Mouse (Mus musculus) regulatory T cell (primary cell): Measurements from ENCODE around the gene Sart3.

Experiments used
- in situ Hi-C: fragments of 300-600 bp; cut with MboI, MseI; formaldehyde crosslinking; loops from one replicate; pipeline ENCODE4 v1.15.1; 2025; ENCODE audit warnings: high pct_unique_total_duplicates

The Sart3 gene

GRCm38 (mm10) chr5:113730641-113731121 is 41.6 kb downstream of the Sart3 start:
- in situ Hi-C loops: loop anchor here (10.0 kb wide), 1 partner anchor 84 kb away; no protein-coding TSS in a partner anchor

- in situ Hi-C loops: loop anchor here (5.0 kb wide), 2 partner anchors 256 to 361 kb away; no protein-coding TSS in a partner anchor
Observed at GRCm38 (mm10) chr5:113728691-113729090, 43.6 kb downstream of the Sart3 start.

- in situ Hi-C loops: loop anchor here (5.0 kb wide), 2 partner anchors 256 to 361 kb away; no protein-coding TSS in a partner anchor
Observed at GRCm38 (mm10) chr5:113728011-113728410, 44.3 kb downstream of the Sart3 start.

- in situ Hi-C loops: loop anchor here (5.0 kb wide), 2 partner anchors 255 to 360 kb away; no protein-coding TSS in a partner anchor
Observed at GRCm38 (mm10) chr5:113727238-113727637, 45.1 kb downstream of the Sart3 start.

GRCm38 (mm10) chr5:113726618-113727017 is 45.7 kb downstream of the Sart3 start:
- in situ Hi-C loops: loop anchor here (5.0 kb wide), 2 partner anchors 254 to 359 kb away; no protein-coding TSS in a partner anchor

GRCm38 (mm10) chr5:113725417-113725816 is 46.9 kb downstream of the Sart3 start:
- in situ Hi-C loops: loop anchor here (5.0 kb wide), 2 partner anchors 253 to 358 kb away; no protein-coding TSS in a partner anchor

GRCm38 (mm10) chr5:113724446-113724845 is 47.9 kb downstream of the Sart3 start, which contains the start of gene 1700069L16Rik:
1700069L16Rik (minus strand) TSS chr5:113724772.
- in situ Hi-C loops: loop anchor here (5.0 kb wide), 1 partner anchor 137 kb away; no protein-coding TSS in a partner anchor

GRCm38 (mm10) chr5:113723567-113724237 is 48.6 kb downstream of the Sart3 start:
- in situ Hi-C loops: loop anchor here (5.0 kb wide), 1 partner anchor 136 kb away; no protein-coding TSS in a partner anchor

- in situ Hi-C loops: loop anchor here (5.0 kb wide), 1 partner anchor 135 kb away; no protein-coding TSS in a partner anchor
Observed at GRCm38 (mm10) chr5:113722224-113723013, 49.9 kb downstream of the Sart3 start.

- in situ Hi-C loops: no loop called here
Observed at GRCm38 (mm10) chr5:113719221-113719661, 53.1 kb downstream of the Sart3 start.

GRCm38 (mm10) chr5:113716581-113717388 is 55.5 kb downstream of the Sart3 start:
- in situ Hi-C loops: no loop called here

GRCm38 (mm10) chr5:113712861-113713260 is 59.4 kb downstream of the Sart3 start:
- in situ Hi-C loops: no loop called here

- in situ Hi-C loops: no loop called here
Observed at GRCm38 (mm10) chr5:113703803-113704585, 68.3 kb downstream of the Sart3 start.

GRCm38 (mm10) chr5:113700388-113701023 is 71.8 kb downstream of the Sart3 start:
- in situ Hi-C loops: no loop called here

- in situ Hi-C loops: loop anchor here (25.0 kb wide), 1 partner anchor 1882 kb away; no protein-coding TSS in a partner anchor
Observed at GRCm38 (mm10) chr5:113694415-113694814, 77.9 kb downstream of the Sart3 start.

- in situ Hi-C loops: loop anchor here (25.0 kb wide), 1 partner anchor 1882 kb away; no protein-coding TSS in a partner anchor
Observed at GRCm38 (mm10) chr5:113694000-113694399, 78.3 kb downstream of the Sart3 start.

- in situ Hi-C loops: loop anchor here (25.0 kb wide), 1 partner anchor 1881 kb away; no protein-coding TSS in a partner anchor
Observed at GRCm38 (mm10) chr5:113693196-113693755, 79.0 kb downstream of the Sart3 start.
